Mouse (Mus musculus): ENCODE measurements around the gene Pla2g16. TPM values are rescaled to one million over a fixed set of nuclear protein-coding genes. Genes with fewer than 3 reads are reported as not detected.

The Pla2g16 gene
- polyA plus RNA-seq, 1 experiment: 20.7 TPM

GRCm38 (mm10) chr19:7533891-7534290 is 23.4 kb upstream of the Pla2g16 start:
- H3K27ac ChIP-seq (ENCODE audit: insufficient read depth, low read length): no peak overlapping the region
- TF ChIP-seq POLR2A (IDR thresholded peaks at IDR 0.05; ENCODE audit: low read depth, low read length): no peak
- TF ChIP-seq CTCF (IDR thresholded peaks at IDR 0.05; ENCODE audit: borderline replicate concordance, insufficient read depth, low read length): no peak
- H3K4me1 ChIP-seq (ENCODE audit: control insufficient read depth, insufficient read depth, low read length): no peaks in the 10 kb centered on the region
- no peak overlapping the region for H3K4me3 ChIP-seq (ENCODE audit: insufficient read depth, low read length)

- no peak for TF ChIP-seq CTCF (IDR thresholded peaks at IDR 0.05; ENCODE audit: borderline replicate concordance, insufficient read depth, low read length)
- TF ChIP-seq POLR2A (IDR thresholded peaks at IDR 0.05; ENCODE audit: low read depth, low read length): no peak
- no peak overlapping the region for H3K27ac ChIP-seq (ENCODE audit: insufficient read depth, low read length)
- H3K4me3 ChIP-seq (ENCODE audit: insufficient read depth, low read length): no peak overlapping the region
- H3K4me1 ChIP-seq (ENCODE audit: control insufficient read depth, insufficient read depth, low read length): no peaks in the 10 kb centered on the region
These were observed 8.3 kb upstream of the Pla2g16 start for GRCm38 (mm10) chr19:7548924-7549323.

- H3K4me1 ChIP-seq (ENCODE audit: control insufficient read depth, insufficient read depth, low read length): no peaks in the 10 kb centered on the region
- H3K27ac ChIP-seq (ENCODE audit: insufficient read depth, low read length): no peak overlapping the region
- H3K4me3 ChIP-seq (ENCODE audit: insufficient read depth, low read length): no peak overlapping the region
- TF ChIP-seq POLR2A (IDR thresholded peaks at IDR 0.05; ENCODE audit: low read depth, low read length): no peak
- no peak for TF ChIP-seq CTCF (IDR thresholded peaks at IDR 0.05; ENCODE audit: borderline replicate concordance, insufficient read depth, low read length)
These were observed 5.5 kb upstream of the Pla2g16 start for GRCm38 (mm10) chr19:7551550-7552300.

- TF ChIP-seq CTCF (IDR thresholded peaks at IDR 0.05; ENCODE audit: borderline replicate concordance, insufficient read depth, low read length): no peak
- H3K27ac ChIP-seq (ENCODE audit: insufficient read depth, low read length): no peak overlapping the region
- H3K4me3 ChIP-seq (ENCODE audit: insufficient read depth, low read length): no peak overlapping the region
- no peaks in the 10 kb centered on the region for H3K4me1 ChIP-seq (ENCODE audit: control insufficient read depth, insufficient read depth, low read length)
These were observed 5.0 kb upstream of the Pla2g16 start for GRCm38 (mm10) chr19:7552301-7552673.

- Histone ChIP-seq H3K27ac (ENCODE audit: insufficient read depth, low read length) (no peak overlapping the region), H3K4me1 (ENCODE audit: control insufficient read depth, insufficient read depth, low read length) (no peaks in the 10 kb centered on the region), H3K4me3 (ENCODE audit: insufficient read depth, low read length) (no peak overlapping the region)
- no peak for TF ChIP-seq POLR2A (IDR thresholded peaks at IDR 0.05; ENCODE audit: low read depth, low read length)
- no peak for TF ChIP-seq CTCF (IDR thresholded peaks at IDR 0.05; ENCODE audit: borderline replicate concordance, insufficient read depth, low read length)
These were observed 3.8 kb upstream of the Pla2g16 start for GRCm38 (mm10) chr19:7553441-7553840.

GRCm38 (mm10) chr19:7554881-7555280 is 2.4 kb upstream of the Pla2g16 start:
- Histone ChIP-seq H3K27ac (ENCODE audit: insufficient read depth, low read length) (no peak overlapping the region), H3K4me3 (ENCODE audit: insufficient read depth, low read length) (no peak overlapping the region), H3K4me1 (ENCODE audit: control insufficient read depth, insufficient read depth, low read length) (no peaks in the 10 kb centered on the region)
- TF ChIP-seq POLR2A (IDR thresholded peaks at IDR 0.05; ENCODE audit: low read depth, low read length): no peak
- TF ChIP-seq CTCF (IDR thresholded peaks at IDR 0.05; ENCODE audit: borderline replicate concordance, insufficient read depth, low read length): no peak

GRCm38 (mm10) chr19:7556641-7557040 is 618 bp upstream of the Pla2g16 start:
- H3K4me3 ChIP-seq (ENCODE audit: insufficient read depth, low read length): no peak overlapping the region
- H3K4me1 ChIP-seq (ENCODE audit: control insufficient read depth, insufficient read depth, low read length): no peaks in the 10 kb centered on the region
- TF ChIP-seq CTCF (IDR thresholded peaks at IDR 0.05; ENCODE audit: borderline replicate concordance, insufficient read depth, low read length): no peak
- no peak for TF ChIP-seq POLR2A (IDR thresholded peaks at IDR 0.05; ENCODE audit: low read depth, low read length)
- no peak overlapping the region for H3K27ac ChIP-seq (ENCODE audit: insufficient read depth, low read length)

- H3K27ac ChIP-seq (ENCODE audit: insufficient read depth, low read length): no peak overlapping the region
- TF ChIP-seq POLR2A (IDR thresholded peaks at IDR 0.05; ENCODE audit: low read depth, low read length) (no peak), CTCF (IDR thresholded peaks at IDR 0.05; ENCODE audit: borderline replicate concordance, insufficient read depth, low read length) (no peak)
- no peaks in the 10 kb centered on the region for H3K4me1 ChIP-seq (ENCODE audit: control insufficient read depth, insufficient read depth, low read length)
These were observed 585 bp downstream of the Pla2g16 start for GRCm38 (mm10) chr19:7557844-7558243.

GRCm38 (mm10) chr19:7558675-7559074 is 1.4 kb downstream of the Pla2g16 start:
- Histone ChIP-seq H3K27ac (ENCODE audit: insufficient read depth, low read length) (no peak overlapping the region), H3K4me3 (ENCODE audit: insufficient read depth, low read length) (peak overlapping the region; percentile 64; the same call in 1 of the 2 replicates), H3K4me1 (ENCODE audit: control insufficient read depth, insufficient read depth, low read length) (no peaks in the 10 kb centered on the region)
- TF ChIP-seq CTCF (IDR thresholded peaks at IDR 0.05; ENCODE audit: borderline replicate concordance, insufficient read depth, low read length) (no peak), POLR2A (IDR thresholded peaks at IDR 0.05; ENCODE audit: low read depth, low read length) (no peak)

More at GRCm38 (mm10) chr19:7557844-7558243, 585 bp downstream of the Pla2g16 start:
- H3K4me3 ChIP-seq (ENCODE audit: insufficient read depth, low read length): peak overlapping the region; percentile 64

GRCm38 (mm10) chr19:7559986-7560385 is 2.7 kb downstream of the Pla2g16 start:
- no peak for TF ChIP-seq CTCF (IDR thresholded peaks at IDR 0.05; ENCODE audit: borderline replicate concordance, insufficient read depth, low read length)
- TF ChIP-seq POLR2A (IDR thresholded peaks at IDR 0.05; ENCODE audit: low read depth, low read length): no peak
- no peaks in the 10 kb centered on the region for H3K4me1 ChIP-seq (ENCODE audit: control insufficient read depth, insufficient read depth, low read length)
- H3K4me3 ChIP-seq (ENCODE audit: insufficient read depth, low read length): no peak overlapping the region
- H3K27ac ChIP-seq (ENCODE audit: insufficient read depth, low read length): no peak overlapping the region
